Mouse (Mus musculus) lung, adult 2 months (tissue): ENCODE measurements around the gene Chrdl2. TPM values are rescaled to one million over a fixed set of nuclear protein-coding genes. Genes with fewer than 3 reads are reported as not detected.

Experiments
- DNase-seq: peaks from one replicate; pipeline ENCODE4 v3.0.0; 2022
- H3K4me1 ChIP-seq: fragments of 200-500 bp; 2 replicates; pipeline ENCODE4 v1.6.1; 2011; ENCODE audit warnings: low read length; ENCODE audit not compliant: control insufficient read depth, insufficient read depth
- H3K4me3 ChIP-seq: fragments of 200-500 bp; replicated peaks from 2 replicates; pipeline ENCODE3; 2011; ENCODE audit warnings: low read depth, mild to moderate bottlenecking, control low read depth, low read length; ENCODE audit errors: extremely low read depth
- CTCF ChIP-seq: fragments of 200-500 bp; IDR thresholded peaks from 2 replicates; pipeline ENCODE4 v1.5.1; 2011; ENCODE audit warnings: mild to moderate bottlenecking, low read length, control low read depth; ENCODE audit not compliant: insufficient read depth
- POLR2A ChIP-seq: fragments of 200-500 bp; IDR thresholded peaks from 2 replicates; pipeline ENCODE4 v1.6.1; 2011; ENCODE audit warnings: low read depth, mild to moderate bottlenecking, control low read depth, low read length, borderline replicate concordance; ENCODE audit errors: extremely low read depth
- WGBS: fragments of 180-500 bp; shearing (Covaris S2); methylation state at CpG from one replicate; pipeline ENCODE4 v1.1.7; 2018; 5-methylcytosine and 5-hydroxymethylcytosine counted together
- polyA plus RNA-seq: library from polyadenylated mRNA; depleted of rRNA; stranded (reverse); fragments of >200 nt; gene quantifications from 2 replicates; pipeline ENCODE4 v1.2.3, GENCODE M21; 2012

Gene Chrdl2
- polyA plus RNA-seq, 1 experiment, result 0.28 TPM

- no peak for TF ChIP-seq POLR2A
- TF ChIP-seq CTCF, result no peak
- Histone ChIP-seq H3K4me3 (no peak overlapping the region), H3K4me1 (peaks cover 11% of the 10 kb centered on the region)
- WGBS, result 81% methylated on average over 13 of the region's 13 CpGs
- DNase-seq, result no peak
These were observed 23.4 kb upstream of the Chrdl2 start for GRCm38 (mm10) chr7:99982256-99983242.

DNA sequence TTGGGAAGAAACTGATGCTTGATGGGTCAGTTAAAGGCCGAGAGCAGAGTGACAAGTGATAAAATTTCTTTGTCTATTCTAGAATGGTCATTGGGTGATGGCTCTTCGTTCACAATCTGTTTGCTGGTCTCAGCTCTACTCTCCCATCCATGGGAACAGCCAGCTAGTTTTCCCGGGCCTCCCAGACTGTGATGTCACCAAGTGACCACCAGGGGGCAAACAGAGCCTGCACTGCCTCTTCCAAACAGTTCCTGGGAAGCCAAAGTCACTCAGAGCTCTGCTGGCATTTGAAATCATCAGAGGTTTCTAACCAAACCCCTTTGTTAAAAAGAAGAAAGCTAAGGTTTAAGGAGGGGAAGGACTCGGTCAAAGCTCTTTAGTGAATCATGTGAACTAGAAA lies 17.2 kb upstream of the Chrdl2 start:
- Histone ChIP-seq H3K4me3 (no peak overlapping the region), H3K4me1 (no peaks in the 10 kb centered on the region)
- peak; percentile 54 for DNase-seq
- WGBS, result 3% methylated on average over 4 of the region's 4 CpGs
- TF ChIP-seq CTCF (peak; percentile 83), POLR2A (no peak)

GRCm38 (mm10) chr7:99989844-99990760 lies 15.9 kb upstream of the Chrdl2 start:
- TF ChIP-seq CTCF, result no peak
- no peak for TF ChIP-seq POLR2A
- no peak for DNase-seq
- H3K4me1 ChIP-seq, result no peaks in the 10 kb centered on the region
- H3K4me3 ChIP-seq, result no peak overlapping the region
- WGBS, result 69% methylated on average over 15 of the region's 15 CpGs

DNA sequence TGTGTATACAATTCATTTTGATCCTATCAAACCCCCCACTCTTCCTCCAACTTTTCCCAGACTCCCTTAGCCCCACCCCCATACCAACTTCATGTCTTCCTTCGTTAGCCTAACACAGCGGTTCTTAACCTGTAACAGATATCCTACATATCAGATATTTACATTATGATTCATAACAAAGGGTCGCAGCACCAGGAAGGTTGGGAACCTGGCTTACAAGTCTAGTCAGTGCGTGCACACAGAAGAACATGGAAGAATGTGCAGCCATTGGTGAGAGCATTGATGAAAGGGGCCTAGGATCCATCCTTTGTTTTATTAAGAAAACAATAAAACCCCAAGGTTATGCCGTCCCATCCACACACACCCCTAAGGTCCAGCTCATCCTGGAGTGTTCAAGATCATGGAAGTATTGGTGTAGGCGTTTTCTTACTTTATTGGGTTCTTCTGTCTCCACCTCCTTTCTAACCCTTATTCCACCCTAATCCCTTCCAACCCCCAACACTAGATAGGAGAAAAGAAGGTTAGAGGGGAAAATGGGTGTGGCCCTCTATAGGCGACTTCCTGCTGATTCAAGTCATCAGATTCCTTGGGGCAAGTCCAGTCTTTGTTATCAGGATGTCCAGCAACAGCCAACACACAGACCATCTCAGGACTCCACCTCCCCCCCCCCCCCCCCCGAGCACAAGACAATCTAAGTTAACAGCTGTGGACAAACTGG lies 14.8 kb upstream of the Chrdl2 start:
- H3K4me1 ChIP-seq, result no peaks in the 10 kb centered on the region
- TF ChIP-seq POLR2A (no peak), CTCF (no peak)
- no peak for DNase-seq
- 71% methylated on average over 8 of the region's 8 CpGs for WGBS
- H3K4me3 ChIP-seq, result no peak overlapping the region

DNA sequence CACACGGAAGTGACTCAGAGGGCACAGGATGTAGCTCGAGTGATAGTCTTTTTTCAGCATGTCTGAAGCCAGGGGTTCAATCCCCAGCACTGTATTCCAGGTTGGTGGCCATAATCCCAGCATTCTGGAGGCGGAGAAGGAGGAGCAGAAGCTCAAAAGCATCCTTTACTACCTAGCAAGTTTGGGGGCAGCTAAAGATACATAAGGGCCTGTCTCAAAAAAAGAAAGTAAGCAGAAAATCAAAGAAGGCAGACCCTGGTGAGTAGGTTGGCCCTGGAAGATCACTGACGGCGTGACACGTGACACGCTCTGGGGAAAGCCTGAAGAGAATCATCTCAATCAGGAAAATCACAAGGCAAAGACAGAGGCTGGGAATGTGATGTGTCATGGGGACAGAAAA lies 12.8 kb upstream of the Chrdl2 start:
- WGBS, result 79% methylated on average over 7 of the region's 7 CpGs
- no peak for DNase-seq
- Histone ChIP-seq H3K4me1 (no peaks in the 10 kb centered on the region), H3K4me3 (no peak overlapping the region)
- no peak for TF ChIP-seq CTCF
- no peak for TF ChIP-seq POLR2A

DNA sequence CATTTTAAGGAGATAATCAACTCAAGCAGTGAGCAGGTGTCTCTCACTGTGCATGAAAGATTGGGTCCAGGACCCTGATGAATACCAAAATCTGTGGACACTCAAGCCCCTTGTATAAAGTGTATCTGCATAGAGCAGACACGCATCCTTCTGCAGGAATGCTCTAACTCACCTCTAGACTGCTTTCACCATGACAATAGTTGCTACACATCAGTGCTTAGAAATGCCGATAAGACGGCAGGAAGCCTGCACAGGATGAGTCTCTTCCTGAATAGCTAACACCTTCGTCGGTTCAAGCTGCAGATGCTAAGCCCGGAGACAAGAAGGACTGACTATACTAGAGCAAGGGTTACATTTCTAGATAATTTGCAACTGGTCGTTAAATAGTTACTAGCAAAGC lies 10.8 kb upstream of the Chrdl2 start:
- no peaks in the 10 kb centered on the region for H3K4me1 ChIP-seq
- DNase-seq, result no peak
- TF ChIP-seq CTCF (no peak), POLR2A (no peak)
- H3K4me3 ChIP-seq, result no peak overlapping the region
- 44% methylated on average over 7 of the region's 7 CpGs for WGBS

- DNase-seq, result no peak
- Histone ChIP-seq H3K4me1 (no peaks in the 10 kb centered on the region), H3K4me3 (no peak overlapping the region)
- 77% methylated on average over 3 of the region's 3 CpGs for WGBS
- TF ChIP-seq POLR2A (no peak), CTCF (no peak)
These were observed 7.3 kb upstream of the Chrdl2 start for GRCm38 (mm10) chr7:99998668-99999067.

GRCm38 (mm10) chr7:100003781-100004180 lies 2.2 kb upstream of the Chrdl2 start:
- H3K4me1 ChIP-seq, result no peaks in the 10 kb centered on the region
- peak; percentile 73 for TF ChIP-seq CTCF
- TF ChIP-seq POLR2A, result no peak
- no peak overlapping the region for H3K4me3 ChIP-seq
- 52% methylated on average over 9 of the region's 9 CpGs for WGBS
- DNase-seq, result no peak

DNA sequence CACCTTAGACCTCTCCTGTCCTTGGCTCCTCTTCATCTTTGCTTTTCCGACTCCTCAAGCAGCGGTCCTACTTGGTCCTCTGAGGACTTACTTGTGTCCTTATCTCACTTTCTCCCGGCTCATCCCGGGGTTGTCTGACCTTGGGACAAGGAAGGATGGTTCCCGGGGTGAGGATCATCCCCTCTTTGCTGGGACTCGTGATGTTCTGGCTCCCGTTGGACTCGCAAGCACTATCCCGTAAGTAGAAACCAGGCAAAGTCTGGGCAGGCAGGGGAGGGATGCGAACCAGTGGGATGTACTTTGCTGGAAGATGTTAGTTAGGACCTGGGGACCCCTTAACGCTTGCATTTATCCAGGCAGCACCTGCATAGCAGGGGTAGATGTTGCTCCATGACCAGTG lies 439 bp downstream of the Chrdl2 start:
- Histone ChIP-seq H3K4me3 (no peak overlapping the region), H3K4me1 (no peaks in the 10 kb centered on the region)
- TF ChIP-seq POLR2A, result no peak
- no peak for TF ChIP-seq CTCF
- 4% methylated on average over 11 of the region's 11 CpGs for WGBS
- no peak for DNase-seq
